10 mouse cellular contexts compared by ENCODE assay signal in genomic region chr2:58458820-58459371, GRCm38 (mm10). TPM values are rescaled to one million over a fixed set of nuclear protein-coding genes. Genes with fewer than 3 reads are reported as not detected.
DNase-seq lines count a peak whose midpoint lies in the region; ATAC-seq and TF ChIP-seq lines count a peak whose summit lies in the region.
"Had no signal": no experiment of that assay in that cellular context is flagged by ENCODE, and none has a peak within 500 bp of the region (broad histone marks: within the 10 kb centered on the region; RNA-seq: fewer than 3 reads in every experiment).

No protein-coding gene starts in this region.

- H3K9ac ChIP-seq in kidney, embryonic 14.5 days (ENCODE audit: low read depth, low read length), result no peak overlapping the region
- H3K9ac ChIP-seq in lung, postnatal 0 days (replicated peaks; ENCODE audit: low read depth), result no peak overlapping the region
- no peak overlapping the region for H3K9ac ChIP-seq in neural tube, embryonic 15.5 days (replicated peaks)
- H3K9ac ChIP-seq: embryonic facial prominence, embryonic 12.5 days had no signal

- DNase-seq in kidney, adult 18-20 months, result peak; percentile 34
- DNase-seq in ZHBTc4 (ENCODE audit: low read depth, low spot score), result peak; percentile 69
- DNase-seq in lung, postnatal 0 days (ENCODE audit: low spot score), result peak; percentile 20
- DNase-seq in T-cell, adult 2 months (ENCODE audit: low spot score), result no peak

- no peaks in the 10 kb centered on the region for H3K27me3 ChIP-seq in kidney, embryonic 14.5 days (ENCODE audit: control insufficient read depth, insufficient read depth, low read length)
- no peaks in the 10 kb centered on the region for H3K27me3 ChIP-seq in E14TG2a.4 (ENCODE audit: insufficient read depth, low read length)
- no peaks in the 10 kb centered on the region for H3K27me3 ChIP-seq in lung, postnatal 0 days (replicated peaks; ENCODE audit: insufficient read depth, low read length)
- H3K27me3 ChIP-seq in neural tube, embryonic 15.5 days (replicated peaks), result no peaks in the 10 kb centered on the region
- H3K27me3 ChIP-seq: embryonic facial prominence, embryonic 12.5 days had no signal

- no peak overlapping the region for H3K27ac ChIP-seq in kidney, embryonic 14.5 days (ENCODE audit: low read depth, low read length)
- no peak overlapping the region for H3K27ac ChIP-seq in lung, postnatal 0 days (ENCODE audit: low read length)
- H3K27ac ChIP-seq in neural tube, embryonic 15.5 days (replicated peaks), result no peak overlapping the region
- H3K27ac ChIP-seq: embryonic facial prominence, embryonic 12.5 days had no signal

- no peak for TF ChIP-seq EP300 in lung, postnatal 0 days (IDR thresholded peaks at IDR 0.05)

- H3K9me3 ChIP-seq in kidney, embryonic 14.5 days (ENCODE audit: control insufficient read depth, low read length), result no peaks in the 10 kb centered on the region
- H3K9me3 ChIP-seq in E14TG2a.4 (ENCODE audit: low read length), result no peaks in the 10 kb centered on the region
- H3K9me3 ChIP-seq in lung, postnatal 0 days (ENCODE audit: low read length), result no peaks in the 10 kb centered on the region
- H3K9me3 ChIP-seq in neural tube, embryonic 15.5 days (replicated peaks), result no peaks in the 10 kb centered on the region
- H3K9me3 ChIP-seq: embryonic facial prominence, embryonic 12.5 days had no signal

- ATAC-seq in kidney, embryonic 14.5 days (ENCODE audit: low FRiP score, low TSS enrichment), result no peak
- peak; percentile 63; the same call in 1 of the 2 replicates for ATAC-seq in common myeloid progenitor, adult 5-6 weeks (replicated peaks; ENCODE audit: low read depth, poor library complexity, severe bottlenecking)
- ATAC-seq in lung, postnatal 0 days, result no peak
- no peak for ATAC-seq in neural tube, embryonic 15.5 days (ENCODE audit: low FRiP score)

- 89% methylated on average over 14 of the region's 14 CpGs for WGBS in kidney, embryonic 14.5 days
- 87% methylated on average over 14 of the region's 14 CpGs for WGBS in lung, postnatal 0 days
- WGBS in neural tube, embryonic 15.5 days, result 88% methylated on average over 14 of the region's 14 CpGs

- peak; percentile 71 for TF ChIP-seq CTCF in E14TG2a.4 (conservative IDR thresholded peaks at IDR 0.05; ENCODE audit: low read length)
- TF ChIP-seq CTCF in lung, postnatal 0 days (IDR thresholded peaks at IDR 0.05), result peak; percentile 67

- H3K4me1 ChIP-seq in kidney, embryonic 14.5 days (ENCODE audit: control insufficient read depth, insufficient read depth, low read length), result no peaks in the 10 kb centered on the region
- H3K4me1 ChIP-seq in E14TG2a.4 (replicated peaks; ENCODE audit: low read depth, low read length), result no peaks in the 10 kb centered on the region; the same call in 1 of the 2 replicates
- no peaks in the 10 kb centered on the region for H3K4me1 ChIP-seq in lung, postnatal 0 days (ENCODE audit: insufficient read depth, low read depth, low read length)
- no peaks in the 10 kb centered on the region; the same call in 1 of the 2 replicates for H3K4me1 ChIP-seq in neural tube, embryonic 15.5 days
- H3K4me1 ChIP-seq: embryonic facial prominence, embryonic 12.5 days had no signal

- peaks cover 30% of the 10 kb centered on the region; the same call in 1 of the 2 replicates for H3K36me3 ChIP-seq in kidney, embryonic 14.5 days (ENCODE audit: control insufficient read depth, insufficient read depth, low read length)
- peaks cover 6% of the 10 kb centered on the region; the same call in 1 of the 2 replicates for H3K36me3 ChIP-seq in E14TG2a.4 (ENCODE audit: insufficient read depth, low read length)
- peaks cover 13% of the 10 kb centered on the region; the same call in 1 of the 2 replicates for H3K36me3 ChIP-seq in lung, postnatal 0 days (ENCODE audit: insufficient read depth, low read length)
- peaks cover 41% of the 10 kb centered on the region for H3K36me3 ChIP-seq in neural tube, embryonic 15.5 days

- H3K4me3 ChIP-seq in kidney, embryonic 14.5 days (ENCODE audit: low read length), result no peak overlapping the region
- no peak overlapping the region for H3K4me3 ChIP-seq in E14TG2a.4 (replicated peaks; ENCODE audit: low read length)
- H3K4me3 ChIP-seq in lung, postnatal 0 days (ENCODE audit: low read depth, low read length), result no peak overlapping the region
- no peak overlapping the region for H3K4me3 ChIP-seq in neural tube, embryonic 15.5 days (replicated peaks)
- H3K4me3 ChIP-seq: embryonic facial prominence, embryonic 12.5 days had no signal

- no peak overlapping the region for H3K4me2 ChIP-seq in kidney, embryonic 14.5 days (replicated peaks; ENCODE audit: low read depth, low read length)
- H3K4me2 ChIP-seq in lung, postnatal 0 days (replicated peaks; ENCODE audit: low read depth, low read length), result no peak overlapping the region
- no peak overlapping the region for H3K4me2 ChIP-seq in neural tube, embryonic 15.5 days
- H3K4me2 ChIP-seq: embryonic facial prominence, embryonic 12.5 days had no signal

RNA-seq across cellular contexts. Expression of gene Gm17409, which starts 11.0 kb away (rescaled TPM):
- polyA plus RNA-seq in kidney, embryonic 14.5 days (2014; fragmentation: Nextera tagmentation; extraction: Ambion mirVana), result 0.20 TPM in 1 of 2 replicates, not detected in the other
- total RNA-seq in common myeloid progenitor, adult 5-6 weeks (2017), result not detected in 2 replicates
- not detected in 2 replicates for polyA plus RNA-seq in lung, postnatal 0 days (2015; fragmentation: Nextera tagmentation; extraction: Ambion mirVana)
- not detected in 2 replicates for polyA plus RNA-seq in neural tube, embryonic 15.5 days (2015; fragmentation: Nextera tagmentation; extraction: Ambion mirVana)
- total RNA-seq: left cerebral cortex, adult 8-10 months had no signal
- polyA plus RNA-seq: embryonic facial prominence, embryonic 12.5 days had no signal
